Mouse (Mus musculus) brain, embryonic 14.5 days (tissue): ENCODE results near the gene Dot1l.
"Not testable (repeated sequence)": the region's sequence is repeated elsewhere in the genome, so short reads cannot be mapped to it uniquely, and the experiment has no call there.

Experiments
- CTCF ChIP-seq: fragments of 200-500 bp; IDR thresholded peaks from 2 replicates; pipeline ENCODE4 v1.5.1; 2012; ENCODE audit warnings: inconsistent platforms, mild to moderate bottlenecking, moderate library complexity, borderline replicate concordance; ENCODE audit not compliant: insufficient read depth, insufficient read length; ENCODE audit errors: extremely low read depth
- POLR2A ChIP-seq: fragments of 200-500 bp; IDR thresholded peaks from 2 replicates; pipeline ENCODE4 v1.6.1; 2012; ENCODE audit warnings: mild to moderate bottlenecking, inconsistent platforms, borderline replicate concordance; ENCODE audit not compliant: poor library complexity, insufficient read depth, insufficient read length, severe bottlenecking; ENCODE audit errors: extremely low read depth

DNA sequence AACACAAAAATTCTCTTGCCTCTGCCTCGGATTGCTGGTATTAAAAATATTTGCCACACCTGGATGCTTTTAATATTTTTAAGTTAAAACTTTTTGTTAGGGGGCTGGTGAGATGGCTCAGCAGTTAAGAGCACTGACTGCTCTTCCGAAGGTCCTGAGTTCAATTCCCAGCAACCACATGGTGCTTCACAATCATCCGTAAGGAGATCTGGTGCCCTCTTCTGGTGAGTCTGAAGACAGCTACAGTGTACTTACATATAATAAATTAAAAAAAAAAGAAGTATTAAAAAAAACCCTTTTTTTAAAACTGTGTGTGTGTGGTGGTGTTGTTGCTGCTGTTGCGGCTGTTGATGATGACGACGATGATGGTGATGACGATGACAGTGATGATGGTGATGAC, 62.9 kb downstream of the Dot1l start:
- not testable (repeated sequence) for TF ChIP-seq CTCF, POLR2A
